Mouse (Mus musculus) thymus, postnatal 25 days (tissue): ENCODE data around the gene Kif22.

Experiments
- DNase-seq: peaks from one replicate; pipeline ENCODE4 v3.0.0; 2022

The Kif22 gene

GRCm38 (mm10) chr7:126983113-126983512, 59.2 kb downstream of the Kif22 start:
- DNase-seq, result no peak

GRCm38 (mm10) chr7:126982054-126982453, 60.2 kb downstream of the Kif22 start:
- DNase-seq, result no peak

GRCm38 (mm10) chr7:126981601-126982000, 60.7 kb downstream of the Kif22 start:
- no peak for DNase-seq

- peak; percentile 24 for DNase-seq
These were observed 63.4 kb downstream of the Kif22 start for GRCm38 (mm10) chr7:126978841-126979240.
